Mouse (Mus musculus) kidney, embryonic 15.5 days (tissue): ENCODE measurements around the gene Il15. TPM values are rescaled to one million over a fixed set of nuclear protein-coding genes. Genes with fewer than 3 reads are reported as not detected.
A peak's percentile ranks its signal among the peaks of the same experiment; 100 is the strongest.

ENCODE experiments used
- ATAC-seq: fragments of 200-750 bp; cut with Nextera tagmentation; replicated peaks from 2 replicates; pipeline ENCODE4 v1.8.0; 2017; ENCODE audit warnings: moderate TSS enrichment; ENCODE audit not compliant: low FRiP score
- H3K27ac ChIP-seq: fragments of 300-500 bp; sonication (generic); 2 replicates; pipeline ENCODE4 v1.5.1; 2015; ENCODE audit warnings: mild to moderate bottlenecking, inconsistent platforms
- H3K27me3 ChIP-seq: fragments of 300-500 bp; sonication (generic); 2 replicates; pipeline ENCODE4 v1.6.1; 2015; ENCODE audit warnings: inconsistent platforms
- H3K36me3 ChIP-seq: fragments of 300-500 bp; sonication (generic); 2 replicates; pipeline ENCODE4 v1.6.1; 2015; ENCODE audit warnings: inconsistent platforms
- H3K4me1 ChIP-seq: fragments of 300-500 bp; sonication (generic); 2 replicates; pipeline ENCODE4 v1.6.1; 2015; ENCODE audit warnings: inconsistent platforms
- H3K4me2 ChIP-seq: fragments of 300-500 bp; sonication (generic); 2 replicates; pipeline ENCODE4 v1.6.1; 2015; ENCODE audit warnings: moderate library complexity, mild to moderate bottlenecking, inconsistent platforms
- H3K4me3 ChIP-seq: fragments of 300-500 bp; sonication (generic); replicated peaks from 2 replicates; pipeline ENCODE4 v1.5.1; 2015; ENCODE audit warnings: mild to moderate bottlenecking, inconsistent platforms
- H3K9ac ChIP-seq: fragments of 300-500 bp; sonication (generic); 2 replicates; pipeline ENCODE4 v1.6.1; 2015; ENCODE audit warnings: mild to moderate bottlenecking, inconsistent platforms
- H3K9me3 ChIP-seq: fragments of 300-500 bp; sonication (generic); replicated peaks from 2 replicates; pipeline ENCODE4 v1.6.1; 2016; ENCODE audit warnings: inconsistent platforms
- WGBS: fragments of 180-500 bp; shearing (Covaris S2); methylation state at CpG from one replicate; pipeline ENCODE4 v1.1.7; 2015; ENCODE audit warnings: mixed read lengths; 5-methylcytosine and 5-hydroxymethylcytosine counted together
- polyA plus RNA-seq: library from polyadenylated mRNA; unstranded; fragments of >200 nt; fragmentation: Nextera tagmentation; extraction: Ambion mirVana; gene quantifications from 2 replicates; pipeline ENCODE4 v1.2.1, GENCODE M21; 2015

The Il15 gene
- polyA plus RNA-seq, 1 experiment from 2014 or later = 6.4 TPM

DNA sequence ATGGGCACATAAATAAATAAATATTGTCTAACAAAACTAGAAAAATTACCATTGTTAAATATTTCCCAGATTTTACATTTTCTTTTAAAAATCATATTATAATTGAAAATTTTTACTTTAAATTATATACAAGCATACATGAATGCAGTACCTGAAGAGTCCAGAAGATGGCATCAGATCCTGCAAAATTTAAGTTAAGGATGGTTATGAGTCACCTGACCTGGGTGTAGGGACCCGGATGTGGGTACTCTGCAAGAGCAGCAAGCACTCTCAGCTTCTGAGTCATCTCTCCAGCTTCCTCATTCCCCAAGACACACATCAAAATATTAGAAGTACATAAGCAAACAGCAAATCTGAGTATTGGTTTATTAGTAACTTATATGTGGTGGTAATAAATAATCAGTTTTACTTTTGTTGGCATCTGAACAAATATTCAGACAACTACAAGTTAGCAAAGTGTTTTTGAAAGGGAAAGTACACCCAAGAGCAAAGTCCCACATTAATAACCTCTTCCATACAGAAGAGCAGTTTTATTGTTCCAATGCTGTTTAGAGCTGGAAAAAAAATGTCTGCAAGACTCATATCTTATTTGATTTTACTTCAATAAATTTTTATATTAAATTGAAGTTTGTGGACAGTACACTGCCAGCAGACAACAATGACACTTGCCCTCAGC, 51.6 kb downstream of the Il15 start:
- Histone ChIP-seq H3K9me3 (no peaks in the 10 kb centered on the region), H3K36me3 (no peaks in the 10 kb centered on the region), H3K4me1 (peaks cover 6% of the 10 kb centered on the region; the same call in 1 of the 2 replicates), H3K9ac (no peak overlapping the region), H3K27ac (no peak overlapping the region), H3K4me2 (no peak overlapping the region), H3K4me3 (no peak overlapping the region), H3K27me3 (no peaks in the 10 kb centered on the region)
- no peak for ATAC-seq
- 51% methylated on average over 1 of the region's 1 CpGs for WGBS

DNA sequence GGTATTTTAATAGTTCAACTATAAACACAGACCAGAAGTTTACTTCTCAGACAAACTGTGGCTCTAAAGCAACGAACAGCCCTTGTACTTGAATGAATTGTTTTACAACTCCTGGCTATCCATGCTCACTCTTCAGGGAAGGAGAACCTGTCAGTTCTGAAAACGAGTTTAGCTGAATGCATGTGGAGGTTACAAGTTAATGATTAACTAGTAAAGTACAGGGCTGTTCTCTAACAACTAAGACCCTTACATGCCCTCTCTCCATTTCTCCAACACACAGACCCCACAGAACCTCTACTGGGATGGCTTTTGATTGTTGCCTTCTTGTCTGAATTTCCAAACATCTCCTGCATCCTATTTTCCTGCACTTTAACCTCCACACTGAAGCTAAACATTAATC, 53.7 kb downstream of the Il15 start:
- 0 out of 2 replicates have a peak overlapping the region, but pooled peaks have one; percentile 25 for H3K27ac ChIP-seq
- WGBS = 29% methylated on average over 2 of the region's 2 CpGs
- peak; percentile 81 for ATAC-seq

DNA sequence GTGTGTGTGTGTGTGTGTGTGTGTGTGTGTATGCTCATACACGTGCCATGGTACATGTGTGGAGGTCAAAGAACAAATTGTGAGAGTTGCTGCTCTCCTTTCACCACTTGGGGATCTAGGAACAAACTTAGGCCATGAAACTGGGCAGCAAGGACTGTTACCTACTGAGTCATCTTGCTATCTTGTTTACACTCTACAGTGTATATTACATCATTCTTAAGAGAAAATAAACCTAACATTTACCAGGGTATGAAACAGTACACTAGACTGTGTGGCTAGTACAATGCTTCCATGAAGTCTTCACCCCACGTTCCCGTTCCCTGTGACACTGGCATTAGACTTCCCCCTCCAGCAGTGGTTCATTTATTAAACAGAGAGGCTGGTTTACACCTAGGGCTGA, 56.5 kb downstream of the Il15 start:
- no peak for ATAC-seq
- no peaks in the 10 kb centered on the region for H3K9me3 ChIP-seq
- WGBS = 68% methylated on average over 3 of the region's 3 CpGs
- H3K27ac ChIP-seq = peak overlapping the region; percentile 27; the same call in 1 of the 2 replicates
- H3K36me3 ChIP-seq = no peaks in the 10 kb centered on the region
- H3K4me3 ChIP-seq = no peak overlapping the region
- no peaks in the 10 kb centered on the region for H3K27me3 ChIP-seq
- no peak overlapping the region for H3K4me2 ChIP-seq
- peaks cover 6% of the 10 kb centered on the region; the same call in 1 of the 2 replicates for H3K4me1 ChIP-seq
- no peak overlapping the region for H3K9ac ChIP-seq

More for the DNA sequence above, 53.7 kb downstream of the Il15 start:
- Histone ChIP-seq H3K4me3 (no peak overlapping the region), H3K4me1 (peaks cover 6% of the 10 kb centered on the region; the same call in 1 of the 2 replicates), H3K4me2 (no peak overlapping the region), H3K36me3 (no peaks in the 10 kb centered on the region), H3K9ac (no peak overlapping the region), H3K27me3 (no peaks in the 10 kb centered on the region), H3K9me3 (no peaks in the 10 kb centered on the region)

DNA sequence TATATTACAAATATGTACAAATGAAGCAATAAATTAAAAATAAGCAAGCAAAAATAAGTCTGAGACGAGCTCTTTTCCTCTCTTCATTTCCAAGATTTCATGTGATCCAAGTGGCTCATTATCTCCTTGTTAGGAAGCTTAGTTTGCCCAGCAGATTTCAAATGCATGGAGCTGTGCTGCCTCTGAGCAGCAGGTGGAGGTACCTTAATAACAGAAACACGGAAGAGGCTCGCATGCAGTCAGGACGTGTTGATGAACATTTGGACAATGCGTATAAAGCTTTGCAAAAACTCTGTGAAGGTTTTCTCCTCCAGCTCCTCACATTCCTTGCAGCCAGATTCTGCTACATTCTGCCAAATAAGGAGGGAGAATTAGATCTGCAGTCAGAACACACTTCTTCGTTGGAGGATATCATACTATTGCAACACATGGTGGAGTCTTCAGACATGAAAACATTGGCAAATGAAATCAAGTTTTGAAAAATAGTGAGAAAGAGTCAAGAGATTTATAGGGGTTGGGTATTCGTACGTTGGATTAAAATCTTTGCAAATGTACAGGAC, 71.3 kb downstream of the Il15 start:
- Histone ChIP-seq H3K27me3 (no peaks in the 10 kb centered on the region), H3K36me3 (no peaks in the 10 kb centered on the region), H3K9me3 (no peaks in the 10 kb centered on the region), H3K4me1 (no peaks in the 10 kb centered on the region), H3K27ac (no peak overlapping the region), H3K4me3 (no peak overlapping the region), H3K4me2 (no peak overlapping the region), H3K9ac (no peak overlapping the region)
- 88% methylated on average over 8 of the region's 8 CpGs for WGBS
- ATAC-seq = no peak

DNA sequence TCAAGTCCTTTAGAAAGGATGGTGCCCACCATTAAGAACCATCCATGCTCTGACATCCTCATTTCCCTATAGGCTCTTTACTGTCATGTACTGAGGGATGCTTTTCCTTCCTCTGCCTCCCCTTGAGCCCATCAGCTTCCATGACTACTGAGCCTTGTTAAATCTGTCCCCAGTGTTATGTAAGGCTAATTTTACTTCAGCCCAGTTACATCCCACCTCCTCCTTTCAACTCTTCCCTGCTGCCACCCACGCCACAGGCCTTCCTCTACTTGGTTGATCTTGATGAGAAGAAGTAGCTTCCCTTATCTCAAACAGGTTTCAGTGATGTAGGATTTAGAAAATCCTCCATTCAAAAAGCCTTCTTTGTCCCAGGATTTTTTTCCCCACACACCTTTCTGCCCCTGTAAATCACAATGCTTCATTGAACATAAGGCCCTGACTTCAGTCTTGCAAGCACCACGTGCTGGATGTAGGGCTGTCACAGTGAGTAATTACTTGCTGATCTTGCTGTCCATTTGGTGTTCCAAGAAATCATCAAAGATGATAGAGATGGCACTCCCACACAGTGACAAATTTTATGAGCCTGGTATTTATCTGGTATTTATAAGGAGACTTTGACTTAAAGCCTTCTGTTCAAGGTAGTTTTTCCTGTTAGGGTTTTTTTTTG, 74.9 kb downstream of the Il15 start:
- Histone ChIP-seq H3K9ac (no peak overlapping the region), H3K9me3 (no peaks in the 10 kb centered on the region), H3K4me1 (no peaks in the 10 kb centered on the region), H3K4me3 (no peak overlapping the region), H3K27ac (no peak overlapping the region), H3K36me3 (no peaks in the 10 kb centered on the region), H3K27me3 (no peaks in the 10 kb centered on the region), H3K4me2 (no peak overlapping the region)
- ATAC-seq = peak; percentile 84
- WGBS = 22% methylated on average over 2 of the region's 2 CpGs

DNA sequence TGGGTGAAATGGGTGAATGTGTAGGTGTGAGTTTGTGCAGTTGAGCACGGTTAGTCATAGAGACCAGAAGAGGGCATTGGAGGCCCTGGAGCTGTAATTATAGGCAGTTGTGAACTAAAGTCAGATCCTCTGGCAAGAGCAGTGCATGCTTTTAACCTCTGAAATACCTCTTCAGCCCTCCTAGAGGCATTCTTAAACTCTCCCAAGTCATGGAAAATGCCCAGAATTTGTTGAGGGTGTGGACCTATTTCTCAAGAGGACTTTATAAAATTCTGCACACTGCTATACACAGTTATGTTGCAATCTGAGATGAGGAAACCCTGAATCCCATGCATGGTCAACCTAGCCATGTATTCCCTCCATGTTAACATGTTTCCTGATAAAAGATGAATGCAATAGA, 77.0 kb downstream of the Il15 start:
- H3K4me2 ChIP-seq = no peak overlapping the region
- H3K4me3 ChIP-seq = no peak overlapping the region
- H3K9me3 ChIP-seq = no peaks in the 10 kb centered on the region
- 53% methylated on average over 1 of the region's 1 CpGs for WGBS
- H3K27ac ChIP-seq = no peak overlapping the region
- no peaks in the 10 kb centered on the region for H3K36me3 ChIP-seq
- H3K9ac ChIP-seq = no peak overlapping the region
- ATAC-seq = no peak
- H3K4me1 ChIP-seq = no peaks in the 10 kb centered on the region
- H3K27me3 ChIP-seq = no peaks in the 10 kb centered on the region

DNA sequence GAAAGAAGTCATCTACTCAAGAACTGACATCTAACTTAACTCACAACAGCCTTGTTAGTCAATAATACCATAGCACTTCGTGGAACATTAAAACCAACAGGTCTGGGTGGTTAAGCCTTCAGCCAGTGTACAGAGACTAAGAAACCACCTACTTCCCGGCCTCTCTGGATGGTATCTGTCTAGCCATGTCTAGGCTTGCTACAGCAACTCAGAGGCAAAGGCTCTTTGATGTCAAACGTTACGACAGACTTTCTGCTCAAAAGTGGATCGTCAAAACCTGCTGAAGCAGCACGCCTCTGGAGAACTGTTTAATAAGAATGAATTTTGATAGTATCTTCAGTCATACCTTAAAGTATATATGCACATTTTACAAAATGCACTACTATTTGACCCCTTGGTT, 77.4 kb downstream of the Il15 start:
- Histone ChIP-seq H3K4me1 (no peaks in the 10 kb centered on the region), H3K9me3 (no peaks in the 10 kb centered on the region), H3K4me3 (no peak overlapping the region), H3K36me3 (no peaks in the 10 kb centered on the region), H3K4me2 (no peak overlapping the region), H3K9ac (no peak overlapping the region), H3K27me3 (no peaks in the 10 kb centered on the region), H3K27ac (no peak overlapping the region)
- no peak for ATAC-seq
- 79% methylated on average over 6 of the region's 6 CpGs for WGBS

DNA sequence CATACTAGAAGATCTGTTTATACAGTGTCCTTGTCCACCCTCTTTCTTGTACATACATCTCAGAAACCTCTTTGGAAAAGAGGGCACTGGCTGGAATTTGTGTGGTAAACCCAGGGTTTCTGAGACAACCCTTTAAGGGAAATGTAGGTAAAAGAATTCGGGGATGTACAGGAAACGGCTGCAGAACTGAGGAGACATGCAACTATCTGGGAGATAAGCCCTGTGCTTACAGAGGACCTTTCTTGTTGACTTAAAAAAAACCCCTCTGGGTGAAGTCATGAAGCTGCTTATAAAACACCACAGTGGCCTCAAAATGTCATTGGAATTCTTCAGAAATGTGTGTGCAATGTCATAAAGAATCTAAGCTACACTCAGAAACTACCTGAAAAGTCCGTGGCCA, 85.6 kb downstream of the Il15 start:
- no peak overlapping the region for H3K4me2 ChIP-seq
- H3K9ac ChIP-seq = no peak overlapping the region
- no peak for ATAC-seq
- no peaks in the 10 kb centered on the region for H3K36me3 ChIP-seq
- H3K4me1 ChIP-seq = no peaks in the 10 kb centered on the region
- no peaks in the 10 kb centered on the region for H3K27me3 ChIP-seq
- H3K4me3 ChIP-seq = no peak overlapping the region
- H3K27ac ChIP-seq = no peak overlapping the region
- WGBS = 77% methylated on average over 3 of the region's 3 CpGs
- no peaks in the 10 kb centered on the region for H3K9me3 ChIP-seq

DNA sequence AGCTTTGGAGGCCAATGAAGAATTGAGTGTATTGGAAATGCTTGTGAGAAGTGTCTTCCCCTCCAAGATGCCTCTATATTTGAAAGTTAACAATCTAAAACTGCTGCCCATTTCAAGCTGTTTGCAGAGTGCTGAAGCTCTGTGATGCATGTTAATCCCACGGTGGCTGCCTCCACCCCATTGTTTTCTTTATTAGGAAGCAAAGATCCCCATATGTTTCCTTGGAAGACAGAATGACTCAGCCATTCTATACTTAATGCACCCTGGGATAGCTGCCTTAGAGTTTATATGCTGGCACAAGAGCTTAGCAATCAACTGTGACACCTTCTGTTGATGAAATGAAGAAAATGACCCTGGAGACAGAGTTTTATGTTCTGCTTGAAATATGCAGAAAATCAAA, 96.6 kb downstream of the Il15 start:
- no peaks in the 10 kb centered on the region for H3K36me3 ChIP-seq
- H3K4me2 ChIP-seq = no peak overlapping the region
- ATAC-seq = no peak
- H3K9ac ChIP-seq = no peak overlapping the region
- H3K27me3 ChIP-seq = no peaks in the 10 kb centered on the region
- 26% methylated on average over 1 of the region's 1 CpGs for WGBS
- H3K9me3 ChIP-seq = no peaks in the 10 kb centered on the region
- H3K4me3 ChIP-seq = no peak overlapping the region
- H3K27ac ChIP-seq = no peak overlapping the region
- no peaks in the 10 kb centered on the region for H3K4me1 ChIP-seq

DNA sequence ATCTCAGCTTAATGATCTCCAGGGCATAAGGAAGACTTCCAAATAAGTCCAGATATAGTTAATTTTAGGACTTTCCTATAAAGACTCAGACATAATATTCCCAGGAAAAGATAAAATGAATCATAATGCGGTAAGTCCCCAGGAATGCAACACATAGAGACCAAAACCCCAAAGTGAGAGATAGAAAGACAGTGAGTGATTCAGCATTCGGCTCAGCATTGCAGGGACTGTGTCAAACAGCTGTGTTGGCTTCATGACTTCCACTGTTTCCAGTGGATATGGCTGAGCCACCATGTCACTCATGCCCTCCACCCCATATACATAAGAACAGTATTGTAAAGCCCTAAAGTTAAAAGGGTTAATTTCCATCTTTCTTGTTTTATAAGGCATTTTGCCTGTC, 106.8 kb downstream of the Il15 start:
- no peaks in the 10 kb centered on the region for H3K36me3 ChIP-seq
- no peak overlapping the region for H3K27ac ChIP-seq
- no peak overlapping the region for H3K4me3 ChIP-seq
- WGBS = 79% methylated on average over 2 of the region's 2 CpGs
- no peaks in the 10 kb centered on the region for H3K27me3 ChIP-seq
- H3K9ac ChIP-seq = no peak overlapping the region
- H3K4me1 ChIP-seq = no peaks in the 10 kb centered on the region
- no peak overlapping the region for H3K4me2 ChIP-seq
- ATAC-seq = no peak
- H3K9me3 ChIP-seq = no peaks in the 10 kb centered on the region

DNA sequence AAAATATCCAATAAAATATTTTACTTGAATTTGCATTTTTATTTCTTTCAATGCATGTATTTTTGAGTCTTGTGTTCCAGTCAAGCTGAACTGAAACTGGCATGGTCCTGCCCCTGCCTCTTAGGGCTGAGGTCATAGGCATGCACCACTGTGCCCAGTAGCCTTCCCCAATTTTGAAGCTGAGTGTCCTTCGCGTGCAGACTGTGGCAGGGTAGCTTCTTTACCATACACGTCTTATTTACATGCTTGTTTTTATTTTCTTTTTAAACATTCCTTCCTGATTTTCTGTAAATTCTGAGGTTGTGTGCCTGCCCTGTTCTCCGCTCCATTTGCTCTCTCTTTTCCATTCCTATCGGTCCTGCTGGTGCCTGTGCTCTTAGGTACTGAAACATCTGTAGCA, 111.4 kb downstream of the Il15 start:
- Histone ChIP-seq H3K4me3 (no peak overlapping the region), H3K9me3 (no peaks in the 10 kb centered on the region), H3K4me1 (no peaks in the 10 kb centered on the region), H3K36me3 (no peaks in the 10 kb centered on the region), H3K9ac (no peak overlapping the region), H3K27ac (no peak overlapping the region), H3K27me3 (no peaks in the 10 kb centered on the region), H3K4me2 (no peak overlapping the region)
- 82% methylated on average over 5 of the region's 5 CpGs for WGBS
- no peak for ATAC-seq

DNA sequence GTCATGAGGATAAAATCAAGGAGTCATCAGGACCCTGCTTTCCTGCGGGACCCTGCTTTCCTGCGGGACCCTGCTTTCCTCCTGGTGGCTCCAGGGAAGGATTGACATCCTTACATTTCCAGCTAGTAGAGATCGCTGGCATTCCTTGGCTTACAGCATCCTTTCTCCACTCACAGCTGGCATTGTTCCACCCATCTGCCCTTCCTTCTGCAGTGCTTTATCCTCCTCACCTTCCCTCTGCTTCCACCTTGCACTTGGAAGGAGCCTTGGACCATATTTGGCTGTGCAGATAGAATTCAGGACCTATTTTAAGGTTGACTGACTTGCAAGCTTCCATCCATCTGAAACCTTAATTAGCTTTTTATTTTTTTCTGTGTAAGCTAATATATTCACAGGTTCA, 117.2 kb downstream of the Il15 start:
- Histone ChIP-seq H3K9ac (no peak overlapping the region), H3K4me2 (no peak overlapping the region), H3K4me3 (no peak overlapping the region), H3K36me3 (no peaks in the 10 kb centered on the region), H3K27me3 (no peaks in the 10 kb centered on the region), H3K27ac (no peak overlapping the region), H3K9me3 (no peaks in the 10 kb centered on the region), H3K4me1 (no peaks in the 10 kb centered on the region)
- 93% methylated on average over 3 of the region's 3 CpGs for WGBS
- ATAC-seq = no peak
